Mouse (Mus musculus) thymus, postnatal 36 days (tissue): ENCODE data around the gene Dnah11.

Source experiments
- DNase-seq, 2 experiments: peaks; one replicate each; pipeline ENCODE4 v3.0.0; 2022; ENCODE audit warnings: mixed read lengths in 2 of 2

Gene Dnah11

GRCm38 (mm10) chr12:118198386-118199093, at the start of gene Dnah11:
Gene Dnah11, minus strand, starts transcription at chr12:118199043.
- DNase-seq, result peak; percentile 50 to 63

GRCm38 (mm10) chr12:118221182-118221581, 22.3 kb upstream of the Dnah11 start:
- no peak for DNase-seq

DNA sequence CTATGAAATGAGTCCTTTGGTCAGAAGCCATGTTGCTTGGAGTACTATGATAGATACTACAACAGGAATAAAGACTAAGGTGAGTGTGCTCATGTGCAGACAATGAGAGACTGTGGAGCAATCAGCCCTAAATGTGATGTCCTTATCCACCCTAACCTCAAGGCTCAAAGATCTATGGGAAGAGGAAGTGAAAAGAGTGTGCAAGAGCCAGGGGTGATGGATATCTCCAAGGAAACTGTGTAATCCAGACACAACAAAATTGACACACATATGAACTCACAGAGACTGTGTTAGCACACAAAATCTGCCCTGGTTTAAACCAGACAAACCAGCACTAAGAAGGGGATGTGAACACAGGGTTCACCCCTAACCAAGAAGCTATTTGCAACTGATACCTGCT, 21.2 kb upstream of the Dnah11 start:
- no peak for DNase-seq

GRCm38 (mm10) chr12:118212163-118212562, 13.3 kb upstream of the Dnah11 start:
- no peak for DNase-seq

DNA sequence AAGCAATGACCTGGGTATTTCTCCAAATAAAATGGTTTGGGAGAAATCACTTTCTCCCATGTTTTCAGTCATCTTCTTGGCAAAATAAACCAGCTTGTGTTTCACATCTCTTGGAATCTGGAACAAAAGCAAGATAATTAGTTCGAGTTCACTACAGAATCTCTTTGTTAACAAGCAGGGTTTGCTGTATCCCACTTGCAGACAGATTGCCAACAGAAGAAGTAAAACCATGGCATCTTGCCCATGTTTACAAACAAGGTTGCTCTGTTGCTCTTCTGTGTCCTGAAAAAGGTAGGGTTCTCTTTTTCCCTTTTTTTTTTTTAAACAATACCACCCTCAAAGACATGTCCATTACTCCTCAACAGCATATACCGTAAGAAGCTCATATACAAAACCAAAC, 2.3 kb downstream of the Dnah11 start:
- no peak for DNase-seq

GRCm38 (mm10) chr12:118189535-118189934, 9.3 kb downstream of the Dnah11 start:
- DNase-seq, result no peak

DNA sequence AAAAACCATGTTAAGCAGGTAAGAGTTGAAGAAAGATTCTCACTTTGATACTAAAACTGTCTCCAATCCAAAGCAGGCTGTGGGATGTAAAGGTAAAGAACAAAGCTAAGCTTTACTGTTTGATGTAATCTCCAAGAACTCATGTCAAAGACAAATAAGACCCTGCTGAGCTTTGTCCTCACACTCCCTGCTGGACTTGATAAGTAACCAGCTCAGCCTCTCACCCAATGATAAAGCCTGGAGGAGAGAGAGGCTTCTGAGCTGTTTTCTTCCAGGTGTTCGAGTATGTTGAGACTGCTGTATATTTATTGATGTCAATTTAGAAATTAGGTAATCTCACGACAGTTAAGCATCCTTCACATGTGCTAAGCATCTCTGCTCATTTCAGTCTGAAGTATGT, 11.2 kb downstream of the Dnah11 start:
- DNase-seq, result no peak

DNA sequence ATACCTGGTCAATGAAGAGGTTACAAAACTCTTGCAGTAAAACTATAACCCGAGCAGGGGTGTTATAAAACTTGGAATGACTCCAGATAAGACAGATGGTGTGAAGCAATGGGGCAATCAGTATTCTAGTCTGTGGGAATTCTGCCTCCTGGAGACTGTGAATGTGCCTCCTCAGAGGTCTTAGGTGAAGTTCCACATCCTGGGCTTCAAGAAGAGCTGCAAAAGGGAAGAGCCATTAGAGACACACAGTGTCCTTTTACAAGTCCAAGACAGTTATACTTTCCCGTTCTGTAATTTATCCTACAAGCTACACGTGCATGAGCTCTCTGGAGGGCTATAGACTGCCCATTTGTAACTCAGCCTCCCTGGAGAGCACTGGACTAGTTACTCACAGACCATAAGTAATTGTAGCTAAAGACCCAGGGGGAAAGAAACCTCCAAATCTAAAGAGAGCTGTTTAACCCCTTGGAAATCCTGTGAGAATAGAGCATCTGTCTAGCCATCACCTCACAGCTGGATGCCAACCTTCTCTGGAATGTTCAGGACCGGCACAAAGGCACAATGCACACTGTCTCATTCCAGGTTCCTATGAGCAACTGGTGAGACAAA, 11.9 kb downstream of the Dnah11 start:
- DNase-seq, result no peak

DNA sequence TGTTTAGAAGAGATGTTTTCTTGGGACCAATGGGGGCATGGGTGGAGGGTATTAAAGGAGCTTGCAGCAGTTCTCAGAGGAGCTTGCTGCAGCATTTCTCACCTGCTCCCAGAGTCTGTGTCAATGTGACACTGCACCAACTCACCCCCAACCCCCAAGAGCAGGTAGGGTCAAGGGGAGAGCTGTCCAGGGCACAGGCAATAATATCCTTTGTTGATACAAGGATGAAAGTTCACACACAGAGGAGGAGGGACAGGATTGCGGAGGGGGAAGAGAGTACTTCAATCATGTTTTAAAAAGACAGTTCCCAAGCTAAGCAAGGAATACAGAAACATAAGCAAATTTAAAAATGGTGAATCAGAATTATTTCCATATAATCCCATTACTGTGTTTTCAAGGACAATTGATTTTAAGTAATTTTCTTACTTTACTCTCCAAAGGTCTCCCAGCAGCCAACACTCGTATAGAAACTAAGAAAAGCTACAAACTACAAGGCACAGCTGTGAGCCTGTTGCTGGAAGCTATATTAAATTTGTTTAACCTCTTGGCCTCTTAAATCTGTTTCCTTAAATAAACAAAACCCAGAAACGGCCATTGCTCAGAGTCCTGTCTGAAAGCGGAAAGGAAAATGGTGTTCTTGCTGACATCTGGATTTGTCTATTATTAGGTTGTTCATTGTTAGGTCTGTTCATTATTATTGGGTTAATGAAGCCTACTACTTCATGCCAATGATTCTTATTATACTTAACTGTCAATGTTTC, 12.5 kb downstream of the Dnah11 start:
- DNase-seq, result no peak

DNA sequence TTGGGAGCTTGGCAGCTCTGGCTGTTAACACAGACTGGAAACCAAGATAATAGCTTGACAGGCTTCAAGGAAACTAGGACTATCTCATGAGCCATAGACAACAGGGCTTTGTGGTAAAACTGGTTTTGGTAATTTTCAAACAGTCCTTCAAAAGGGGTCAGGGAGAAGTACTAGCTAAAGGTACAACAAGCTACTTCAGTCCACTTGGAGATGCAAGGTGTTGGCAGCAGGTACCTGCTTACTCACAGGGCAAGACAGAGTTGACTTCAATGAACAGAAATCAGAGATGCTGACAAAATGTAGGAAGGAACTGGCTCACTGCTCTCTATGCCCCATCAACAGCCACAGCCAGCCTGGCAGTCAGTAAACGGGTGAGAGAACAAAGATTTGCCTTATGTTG, 14.1 kb downstream of the Dnah11 start:
- no peak for DNase-seq

- no peak for DNase-seq
Measured at GRCm38 (mm10) chr12:118177756-118178155, 21.1 kb downstream of the Dnah11 start.

DNA sequence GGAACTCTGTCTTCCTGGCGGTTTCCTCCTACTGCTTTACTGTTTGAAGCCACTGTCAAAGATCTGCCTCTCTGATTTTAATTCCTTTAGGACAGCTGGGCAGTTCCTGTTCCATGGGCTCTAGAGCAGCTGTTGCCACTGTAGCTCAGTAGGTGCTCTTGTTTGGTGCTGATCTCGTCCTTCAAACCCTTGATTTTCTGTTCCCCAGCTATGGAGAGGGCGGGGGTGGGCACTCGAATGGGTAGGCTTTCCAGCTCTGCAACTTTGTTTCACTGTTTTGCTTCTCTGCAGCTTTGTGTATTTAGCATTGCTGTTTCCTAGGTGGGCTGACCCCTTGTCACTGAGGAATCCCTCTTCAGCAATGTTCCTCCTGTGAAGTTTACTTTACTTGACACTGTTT, 34.1 kb downstream of the Dnah11 start:
- DNase-seq, result no peak

- no peak for DNase-seq
Measured at GRCm38 (mm10) chr12:118156986-118157385, 41.9 kb downstream of the Dnah11 start.

GRCm38 (mm10) chr12:118147521-118148033, 51.3 kb downstream of the Dnah11 start:
- no peak for DNase-seq

GRCm38 (mm10) chr12:118128116-118128515, 70.7 kb downstream of the Dnah11 start:
- no peak for DNase-seq

DNA sequence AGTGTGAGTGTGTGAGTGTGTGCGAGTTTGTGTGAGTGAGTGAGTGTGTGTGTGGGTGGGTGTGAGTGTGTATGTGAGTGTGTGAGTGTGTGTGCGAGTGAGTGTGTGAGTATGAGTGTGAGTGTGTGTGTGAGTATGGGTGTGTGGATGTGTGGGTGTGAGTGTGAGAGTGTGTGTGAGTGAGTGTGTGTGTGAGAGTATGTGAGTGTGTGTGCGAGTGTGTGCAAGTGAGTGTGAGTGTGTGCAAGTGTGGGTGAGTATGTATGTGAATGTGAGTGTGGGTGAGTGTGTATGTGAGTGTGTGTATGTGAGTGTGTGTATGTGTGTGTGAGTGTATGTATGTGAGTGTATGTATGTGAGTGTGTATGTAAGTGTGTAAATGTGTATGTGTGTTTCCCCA, 79.2 kb downstream of the Dnah11 start:
- no peak for DNase-seq

GRCm38 (mm10) chr12:118112599-118112998, 86.2 kb downstream of the Dnah11 start:
- DNase-seq, result no peak

DNA sequence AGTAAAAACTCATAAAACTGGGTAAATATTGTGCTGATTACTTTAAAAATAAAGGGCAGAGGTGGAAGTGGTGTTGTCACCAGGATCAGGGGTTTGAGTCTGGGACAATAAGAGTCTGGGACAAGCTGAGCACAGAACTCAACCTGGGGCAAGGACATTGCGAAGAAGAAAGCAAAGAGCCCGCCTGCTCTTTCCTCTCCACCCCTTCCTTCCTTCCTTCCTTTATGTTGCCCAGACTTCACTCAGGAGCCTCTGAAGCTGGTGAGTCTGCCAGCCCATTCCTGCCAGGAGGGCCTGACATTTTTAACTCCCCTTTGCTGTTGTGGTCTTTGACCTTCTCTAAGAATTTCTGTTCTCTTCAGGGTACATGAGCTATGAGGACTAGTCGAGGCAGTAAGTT, 86.9 kb downstream of the Dnah11 start:
- DNase-seq, result no peak

DNA sequence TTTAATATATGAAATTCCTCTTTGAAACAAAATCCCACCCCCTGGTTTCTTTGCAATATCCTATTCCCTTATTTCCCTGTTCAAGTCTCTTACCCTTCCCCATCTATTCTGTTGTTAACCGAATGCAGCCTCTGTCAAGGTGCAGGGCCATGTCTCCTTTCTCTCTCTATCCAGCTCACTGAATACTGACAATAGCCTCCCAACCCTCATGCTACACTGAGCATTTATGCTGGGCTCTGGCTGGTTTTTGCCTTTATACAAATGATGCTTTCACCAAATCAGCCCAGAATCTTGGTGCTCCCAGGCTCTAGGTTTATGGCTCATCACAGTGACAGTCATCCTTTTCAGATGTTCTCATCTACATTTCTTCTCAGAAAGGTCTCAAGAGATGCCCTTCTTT, 91.1 kb downstream of the Dnah11 start:
- no peak for DNase-seq

DNA sequence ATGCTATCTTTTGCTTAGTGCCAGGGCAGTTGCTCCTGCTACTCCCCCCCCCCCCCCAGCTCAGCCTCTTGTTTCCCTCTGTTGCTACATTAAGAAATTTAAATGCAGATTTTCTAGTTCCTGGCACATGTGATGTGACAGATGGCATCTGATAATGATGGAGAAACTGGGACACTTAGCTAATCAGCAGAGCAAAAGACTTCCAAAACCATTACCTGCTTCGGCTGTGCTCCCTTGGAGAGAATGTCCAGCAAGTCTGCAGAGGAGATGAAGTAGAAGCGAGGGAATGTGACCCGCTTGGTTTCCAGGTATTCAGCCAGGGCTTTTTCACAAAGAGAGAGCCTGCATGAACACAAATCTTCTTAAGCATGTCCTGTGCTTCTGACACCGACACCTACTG, 94.3 kb downstream of the Dnah11 start:
- DNase-seq, result no peak

- no peak for DNase-seq
Measured at GRCm38 (mm10) chr12:118099694-118100093, 99.1 kb downstream of the Dnah11 start.

DNA sequence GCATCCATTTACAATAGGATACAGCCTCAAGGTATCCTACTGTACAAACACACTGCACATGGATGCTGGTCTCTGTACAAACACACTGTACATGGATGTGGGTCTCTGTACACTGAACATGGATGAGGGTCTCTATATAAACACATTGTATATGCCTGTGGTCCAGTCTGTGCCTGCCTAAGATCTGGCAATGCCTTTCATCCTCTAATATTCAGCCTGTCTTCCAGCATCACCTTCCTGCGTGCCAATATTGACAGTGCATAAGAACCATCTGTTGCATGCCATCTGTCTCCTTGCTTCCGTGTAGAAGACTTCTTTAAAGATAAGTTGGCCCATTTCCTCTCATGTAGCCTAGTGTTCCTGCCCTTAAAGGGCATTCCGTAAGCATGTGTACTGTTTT, 100.6 kb downstream of the Dnah11 start:
- DNase-seq, result no peak

DNA sequence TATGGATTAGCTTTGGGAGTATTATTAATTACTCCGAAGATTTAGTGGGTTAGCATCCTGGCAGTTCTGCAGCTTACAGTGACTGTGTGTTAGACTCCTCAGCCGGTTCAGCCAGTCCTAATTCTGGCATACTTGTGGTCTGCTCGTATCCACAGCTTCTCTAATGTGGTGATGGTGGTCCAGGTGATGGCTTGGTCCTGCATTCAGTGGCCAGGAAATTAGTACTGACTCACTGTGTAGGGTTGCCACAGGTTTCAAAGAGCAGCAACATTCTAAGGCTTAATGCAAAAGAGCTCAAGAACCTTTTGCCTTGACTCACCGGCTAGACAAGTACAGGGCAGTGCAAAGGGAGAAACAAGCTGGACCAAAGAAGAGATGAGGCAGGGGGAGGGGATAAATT, 103.9 kb downstream of the Dnah11 start:
- no peak for DNase-seq

- DNase-seq, result no peak
Measured at GRCm38 (mm10) chr12:118085291-118085690, 113.6 kb downstream of the Dnah11 start.
